Mouse (Mus musculus) limb, embryonic 10.5 days (tissue): Measurements from ENCODE around the gene Adamts14. TPM values are rescaled to one million over a fixed set of nuclear protein-coding genes. Genes with fewer than 3 reads are reported as not detected.
A peak's percentile ranks its signal among the peaks of the same experiment; 100 is the strongest.

ENCODE experiments used
- DNase-seq: peaks from one replicate; pipeline ENCODE4 v3.0.0-alpha.2; 2017; ENCODE audit warnings: low spot score
- H3K27ac ChIP-seq: fragments of 300-500 bp; sonication (generic); 2 replicates; pipeline ENCODE4 v1.5.1; 2016; ENCODE audit warnings: mild to moderate bottlenecking
- H3K27me3 ChIP-seq: fragments of 300-500 bp; sonication (generic); 2 replicates; pipeline ENCODE4 v1.6.1; 2016; ENCODE audit warnings: low read depth, mild to moderate bottlenecking; ENCODE audit not compliant: poor library complexity, severe bottlenecking
- H3K36me3 ChIP-seq: fragments of 300-500 bp; sonication (generic); 2 replicates; pipeline ENCODE4 v1.6.1; 2016; ENCODE audit warnings: mild to moderate bottlenecking, moderate library complexity
- H3K4me1 ChIP-seq: fragments of 300-500 bp; sonication (generic); 2 replicates; pipeline ENCODE4 v1.6.1; 2016
- H3K4me3 ChIP-seq: fragments of 300-500 bp; sonication (generic); 2 replicates; pipeline ENCODE4 v1.5.1; 2016; ENCODE audit warnings: mild to moderate bottlenecking, moderate library complexity
- H3K9me3 ChIP-seq: fragments of 300-500 bp; sonication (generic); replicated peaks from 2 replicates; pipeline ENCODE4 v1.6.1; 2016; ENCODE audit warnings: mild to moderate bottlenecking
- WGBS: fragments of 180-500 bp; shearing (Covaris S2); methylation state at CpG from one replicate; pipeline ENCODE4 v1.1.7; 2016; 5-methylcytosine and 5-hydroxymethylcytosine counted together
- polyA plus RNA-seq: library from polyadenylated mRNA; unstranded; fragments of >200 nt; fragmentation: Nextera tagmentation; extraction: Ambion mirVana; gene quantifications from 2 replicates; pipeline ENCODE4 v1.2.1, GENCODE M21; 2016

Gene Adamts14
- polyA plus RNA-seq, 1 experiment from 2014 or later, result 0.48 TPM

DNA sequence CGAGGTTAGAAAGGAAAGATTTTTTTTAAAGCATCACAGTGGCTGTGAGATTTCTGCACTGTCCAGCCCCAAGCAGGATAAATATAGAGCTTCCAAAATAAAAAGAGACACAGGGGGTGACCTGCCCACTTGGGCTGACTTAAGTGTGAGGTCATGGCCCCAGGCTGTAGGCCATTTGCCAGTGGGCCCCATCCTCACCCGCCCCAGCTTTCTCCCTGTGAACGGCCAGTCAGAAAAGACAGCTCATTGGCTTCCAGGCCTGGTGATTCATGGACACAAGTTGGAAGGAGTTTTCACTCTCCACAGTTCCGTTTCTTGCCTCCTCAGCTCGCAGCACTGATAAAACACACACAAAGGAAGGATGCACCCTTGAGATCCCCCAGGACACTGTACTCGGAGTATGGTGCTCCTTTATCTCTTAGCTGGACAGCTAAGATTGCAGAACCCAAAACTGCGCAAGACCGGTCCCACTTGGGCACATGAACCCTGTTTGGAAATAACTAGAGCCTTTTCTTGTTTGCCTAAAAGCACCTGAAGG, 1.1 kb downstream of the Adamts14 start:
- Histone ChIP-seq H3K4me3 (peak overlapping the region; percentile 72; the same call in 1 of the 2 replicates), H3K27me3 (peaks cover 46% of the 10 kb centered on the region)

DNA sequence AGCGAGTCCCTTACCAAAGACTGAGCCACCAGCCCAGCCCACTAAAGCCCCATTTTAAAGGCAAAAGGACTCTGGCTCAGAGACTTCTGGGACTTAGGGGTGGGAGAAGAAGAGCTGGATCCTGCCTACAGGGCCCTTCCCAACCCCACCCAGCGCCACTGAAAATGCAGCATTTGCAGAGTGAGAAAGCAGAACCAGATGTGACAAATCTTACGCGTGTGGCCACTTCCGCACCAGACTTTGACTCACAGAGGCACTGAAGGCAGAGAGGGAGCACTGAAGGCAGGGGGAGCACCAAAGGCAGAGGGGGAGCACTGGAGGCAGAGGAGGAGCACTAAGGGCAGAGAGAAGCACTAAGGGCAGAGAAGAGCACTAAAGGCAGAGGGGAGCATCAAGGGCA, 5.9 kb downstream of the Adamts14 start:
- Histone ChIP-seq H3K4me3 (no peak overlapping the region), H3K27me3 (peaks cover 17% of the 10 kb centered on the region), H3K36me3 (no peaks in the 10 kb centered on the region), H3K9me3 (no peaks in the 10 kb centered on the region), H3K27ac (no peak overlapping the region; the same call in 1 of the 2 replicates), H3K4me1 (peaks cover 15% of the 10 kb centered on the region)
- WGBS, result 81% methylated on average over 5 of the region's 5 CpGs
- no peak for DNase-seq

More for the DNA sequence above, 1.1 kb downstream of the Adamts14 start:
- 49% methylated on average over 8 of the region's 8 CpGs for WGBS
- H3K36me3 ChIP-seq, result no peaks in the 10 kb centered on the region
- DNase-seq, result no peak
- no peak overlapping the region for H3K27ac ChIP-seq
- no peaks in the 10 kb centered on the region for H3K9me3 ChIP-seq
- peaks cover 40% of the 10 kb centered on the region for H3K4me1 ChIP-seq

DNA sequence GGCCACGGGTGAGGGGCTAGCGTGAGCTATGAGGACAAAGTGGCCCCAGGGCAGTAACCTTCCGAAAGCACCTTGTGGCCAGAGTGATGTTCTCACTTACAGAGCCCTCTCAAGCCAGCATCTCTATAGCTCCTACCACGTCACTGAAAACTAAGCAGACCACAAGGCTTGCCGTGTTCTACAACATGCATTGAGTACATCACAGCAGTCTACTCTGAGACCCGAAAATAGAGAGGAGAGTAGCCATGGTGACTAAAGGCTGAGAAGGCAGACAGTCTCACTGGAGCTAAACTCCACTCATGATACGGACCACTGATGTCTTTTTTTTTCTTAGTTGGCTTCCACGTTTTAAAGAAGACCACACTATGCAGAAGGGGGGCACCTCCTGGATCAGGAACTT, 9.6 kb downstream of the Adamts14 start:
- Histone ChIP-seq H3K4me3 (no peak overlapping the region), H3K9me3 (no peaks in the 10 kb centered on the region)
- 87% methylated on average over 8 of the region's 8 CpGs for WGBS

DNA sequence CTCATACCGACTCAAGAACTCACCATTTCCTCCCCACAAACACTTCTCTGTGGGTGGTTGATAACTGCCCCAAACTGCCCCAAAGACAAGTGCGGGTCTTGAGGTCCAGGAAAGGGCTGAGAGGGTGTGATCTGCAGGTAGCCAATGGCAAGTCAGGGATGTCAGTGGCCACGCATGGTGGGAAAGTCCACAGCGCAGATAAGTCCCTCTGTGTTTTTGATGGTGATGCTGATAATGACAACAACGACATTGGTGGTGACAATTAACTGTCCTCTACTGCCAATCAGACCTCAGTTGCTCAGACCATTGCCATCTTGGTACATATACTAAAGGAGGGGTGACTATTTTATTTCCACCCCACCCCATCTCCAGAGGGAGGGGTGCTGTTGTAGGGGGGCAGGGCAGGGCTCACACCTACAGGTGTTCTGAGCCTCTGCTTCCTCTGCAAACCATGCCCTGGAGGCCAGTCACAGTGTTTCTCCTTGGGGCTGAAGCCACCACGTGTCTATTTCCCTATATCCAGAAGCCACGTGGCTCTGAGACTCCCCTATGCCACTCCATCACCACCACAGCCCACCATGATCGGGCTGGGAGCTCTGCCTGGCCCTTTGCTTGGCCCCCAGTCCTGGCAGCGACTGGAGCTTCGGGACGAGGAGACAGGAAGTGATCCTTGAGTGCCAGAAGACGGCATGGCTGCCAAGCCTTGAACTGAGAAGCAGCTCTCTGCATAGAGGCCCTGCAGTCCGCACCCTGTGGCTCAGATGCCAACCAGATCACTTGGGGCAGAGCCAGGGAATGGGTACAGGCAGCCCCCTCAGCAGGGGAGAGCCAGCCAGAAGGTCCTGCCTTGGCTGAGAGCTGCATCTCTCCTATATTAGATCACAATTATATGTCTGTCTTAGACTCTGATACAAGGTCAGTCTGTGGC, 11.7 kb downstream of the Adamts14 start:
- no peaks in the 10 kb centered on the region for H3K36me3 ChIP-seq
- 0 out of 2 replicates have a peak, but pooled peaks cover 4% of the 10 kb centered on the region for H3K4me1 ChIP-seq
- no peak overlapping the region for H3K4me3 ChIP-seq
- no peaks in the 10 kb centered on the region for H3K27me3 ChIP-seq
- DNase-seq, result no peak
- H3K9me3 ChIP-seq, result no peaks in the 10 kb centered on the region
- WGBS, result 77% methylated on average over 13 of the region's 13 CpGs
- H3K27ac ChIP-seq, result 0 out of 2 replicates have a peak overlapping the region, but pooled peaks have one; percentile 20

More for the DNA sequence above, 9.6 kb downstream of the Adamts14 start:
- Histone ChIP-seq H3K27me3 (no peaks in the 10 kb centered on the region), H3K36me3 (no peaks in the 10 kb centered on the region), H3K27ac (no peak overlapping the region), H3K4me1 (peaks cover 11% of the 10 kb centered on the region; the same call in 1 of the 2 replicates)
- no peak for DNase-seq

DNA sequence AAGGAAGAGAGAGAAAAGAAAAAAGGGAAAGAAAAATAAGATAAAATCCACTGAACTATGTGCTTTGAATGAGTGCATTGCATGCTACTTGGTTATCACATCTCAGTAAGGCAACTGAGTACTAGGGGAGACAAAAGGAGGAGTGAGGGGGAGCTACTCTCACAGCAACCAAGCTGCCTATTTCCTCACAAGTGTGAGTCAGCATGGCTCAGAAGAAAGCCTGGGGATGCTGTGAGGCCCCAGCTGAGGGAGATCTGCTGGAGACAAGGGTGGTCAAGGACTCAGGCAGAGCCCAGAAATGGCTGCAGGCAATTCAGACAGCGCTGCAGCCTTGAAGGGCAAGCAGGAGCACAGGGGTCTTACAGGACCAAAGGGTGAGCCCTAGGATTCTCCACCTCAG, 15.1 kb downstream of the Adamts14 start:
- Histone ChIP-seq H3K4me1 (0 out of 2 replicates have a peak, but pooled peaks cover 4% of the 10 kb centered on the region), H3K27me3 (no peaks in the 10 kb centered on the region), H3K4me3 (no peak overlapping the region), H3K9me3 (no peaks in the 10 kb centered on the region), H3K36me3 (no peaks in the 10 kb centered on the region), H3K27ac (no peak overlapping the region)
- 88% methylated on average over 1 of the region's 1 CpGs for WGBS
- DNase-seq, result no peak

DNA sequence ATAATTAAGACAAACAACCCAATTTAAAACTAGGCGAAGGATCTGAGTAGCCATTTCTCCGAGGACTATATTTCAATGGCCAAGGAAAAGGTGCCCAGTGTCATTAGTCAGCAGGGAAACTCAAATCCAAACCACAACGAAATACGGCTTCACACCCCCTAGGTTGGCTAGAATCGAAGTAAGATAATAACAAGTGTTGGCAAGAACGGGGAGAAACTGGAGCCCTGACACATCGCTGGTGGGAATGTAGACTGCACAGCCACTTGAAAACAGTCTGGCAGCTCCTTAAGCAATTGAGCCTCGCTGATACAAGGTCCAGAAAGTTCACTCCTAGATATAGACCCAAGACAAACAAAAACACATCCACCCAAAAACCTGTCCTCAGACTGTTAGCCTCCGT, 16.6 kb downstream of the Adamts14 start:
- no peaks in the 10 kb centered on the region for H3K27me3 ChIP-seq
- no peak overlapping the region for H3K4me3 ChIP-seq
- 88% methylated on average over 9 of the region's 9 CpGs for WGBS
- H3K4me1 ChIP-seq, result 0 out of 2 replicates have a peak, but pooled peaks cover 2% of the 10 kb centered on the region
- H3K27ac ChIP-seq, result no peak overlapping the region
- H3K36me3 ChIP-seq, result no peaks in the 10 kb centered on the region
- no peak for DNase-seq
- no peaks in the 10 kb centered on the region for H3K9me3 ChIP-seq

DNA sequence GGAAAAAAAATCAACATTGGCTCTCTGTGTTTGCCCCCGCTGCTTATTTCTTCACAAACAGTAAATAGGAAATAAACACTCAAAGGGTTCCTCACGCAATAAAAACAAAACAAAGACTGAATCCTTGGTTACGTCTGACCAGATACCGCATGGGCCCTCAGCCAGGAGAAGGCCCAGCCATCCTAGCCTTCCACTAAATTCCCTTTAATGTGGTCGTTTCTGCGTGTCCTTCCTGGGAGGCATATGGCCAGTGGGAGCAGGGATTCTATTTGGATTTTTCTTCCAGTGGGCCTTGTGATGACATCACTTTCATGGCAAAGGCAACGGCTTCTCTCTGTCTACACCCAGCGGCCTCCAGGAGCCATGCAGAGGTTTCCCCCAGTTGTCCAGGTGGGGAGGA, 18.0 kb downstream of the Adamts14 start:
- no peaks in the 10 kb centered on the region for H3K9me3 ChIP-seq
- no peak overlapping the region for H3K4me3 ChIP-seq
- H3K27ac ChIP-seq, result no peak overlapping the region
- H3K4me1 ChIP-seq, result 0 out of 2 replicates have a peak, but pooled peaks cover 5% of the 10 kb centered on the region
- 86% methylated on average over 8 of the region's 8 CpGs for WGBS
- H3K27me3 ChIP-seq, result no peaks in the 10 kb centered on the region
- H3K36me3 ChIP-seq, result no peaks in the 10 kb centered on the region
- no peak for DNase-seq

DNA sequence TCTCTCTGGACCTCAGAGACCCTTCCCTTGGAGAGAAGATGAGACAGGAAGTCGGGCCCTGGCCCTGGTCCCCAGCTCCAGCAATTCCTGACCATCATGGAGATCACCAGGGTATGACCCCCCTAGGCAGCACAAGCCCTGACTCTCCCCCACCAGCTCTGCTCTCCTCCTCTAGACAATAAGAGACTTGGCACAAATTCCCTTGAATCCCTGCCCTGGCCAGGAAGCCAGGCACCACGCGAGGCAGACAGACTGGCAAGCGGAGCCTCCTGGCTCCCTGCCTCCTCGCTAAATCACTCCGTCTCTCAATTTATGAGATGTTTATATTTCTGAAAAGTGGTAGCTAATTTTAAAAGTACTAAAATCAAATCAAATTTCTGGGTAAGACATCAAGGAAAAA, 18.5 kb downstream of the Adamts14 start:
- WGBS, result 96% methylated on average over 6 of the region's 6 CpGs

DNA sequence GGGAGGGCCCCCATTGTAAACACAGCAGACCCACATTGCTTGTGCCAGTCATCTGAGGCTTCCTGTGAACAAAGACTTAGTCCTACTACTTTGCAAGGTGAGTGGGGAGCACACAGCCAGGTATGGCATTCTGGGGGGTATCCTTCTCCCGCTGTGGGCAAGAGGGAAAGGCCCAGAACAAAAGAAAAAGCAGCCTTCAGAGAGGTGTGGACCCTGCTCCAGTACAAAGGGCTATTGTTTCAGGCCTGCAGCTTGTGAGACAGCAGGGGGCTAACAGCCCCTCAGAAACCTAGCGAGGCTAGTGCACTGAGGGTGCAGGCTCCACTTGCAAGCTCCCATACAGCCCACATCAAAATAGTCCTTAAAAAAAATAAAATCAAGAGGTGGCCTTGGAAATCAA, 23.3 kb downstream of the Adamts14 start:
- H3K9me3 ChIP-seq, result no peaks in the 10 kb centered on the region
- DNase-seq, result no peak
- H3K4me1 ChIP-seq, result peaks cover 12% of the 10 kb centered on the region
- WGBS, result 54% methylated on average over 2 of the region's 2 CpGs
- H3K27me3 ChIP-seq, result no peaks in the 10 kb centered on the region
- peak overlapping the region; percentile 78 for H3K27ac ChIP-seq
- H3K4me3 ChIP-seq, result no peak overlapping the region
- H3K36me3 ChIP-seq, result no peaks in the 10 kb centered on the region

More for the DNA sequence above, 18.5 kb downstream of the Adamts14 start:
- Histone ChIP-seq H3K9me3 (no peaks in the 10 kb centered on the region), H3K36me3 (no peaks in the 10 kb centered on the region), H3K4me1 (peaks cover 8% of the 10 kb centered on the region), H3K27me3 (no peaks in the 10 kb centered on the region), H3K27ac (no peak overlapping the region), H3K4me3 (no peak overlapping the region)
- no peak for DNase-seq

DNA sequence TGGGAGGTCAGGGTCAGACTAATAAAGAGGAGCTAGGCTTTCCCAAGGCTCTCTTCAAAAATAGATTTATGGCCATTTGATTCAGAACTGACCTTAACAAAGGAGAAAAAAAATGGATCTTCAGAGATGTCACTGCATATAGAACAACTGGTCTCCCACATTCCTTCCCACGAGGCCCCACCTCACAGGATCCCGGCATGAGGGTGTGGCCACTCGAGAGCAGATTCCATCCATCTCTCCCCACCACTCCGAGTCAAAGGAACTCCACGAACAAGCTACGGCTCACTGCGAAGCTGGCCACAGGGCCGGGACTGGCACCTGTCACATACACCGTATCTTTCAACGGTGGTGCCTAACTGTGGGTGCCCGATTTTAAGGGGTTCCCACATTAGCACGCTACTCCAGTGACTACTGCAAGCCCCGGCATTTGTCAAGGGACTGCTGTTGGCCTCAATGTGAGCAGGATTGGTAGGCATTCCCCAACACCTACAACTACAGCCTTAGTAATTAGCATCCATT, 24.6 kb downstream of the Adamts14 start:
- H3K4me3 ChIP-seq, result no peak overlapping the region
- H3K27ac ChIP-seq, result no peak overlapping the region
- H3K9me3 ChIP-seq, result no peaks in the 10 kb centered on the region
- 82% methylated on average over 13 of the region's 13 CpGs for WGBS
- H3K36me3 ChIP-seq, result no peaks in the 10 kb centered on the region
- peaks cover 12% of the 10 kb centered on the region for H3K4me1 ChIP-seq
- no peaks in the 10 kb centered on the region for H3K27me3 ChIP-seq
- no peak for DNase-seq

DNA sequence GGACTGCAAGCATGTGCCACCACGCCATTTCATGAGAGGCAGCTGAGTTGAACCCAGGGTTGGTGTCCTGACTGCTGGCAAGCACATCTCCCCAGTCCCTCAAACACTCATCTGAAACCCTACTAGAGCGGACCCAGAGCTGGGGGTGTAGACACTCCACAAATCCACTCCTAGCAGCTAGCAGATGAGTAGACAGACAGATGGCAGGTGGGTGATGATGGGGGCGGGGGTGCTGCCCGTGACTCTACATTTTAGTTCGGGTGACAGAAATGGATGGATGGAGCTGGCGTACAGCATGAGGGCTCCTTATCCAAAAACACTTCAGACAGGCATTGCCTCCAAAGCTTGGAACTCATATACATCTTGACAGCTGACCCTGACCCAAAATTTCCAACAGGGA, 26.9 kb downstream of the Adamts14 start:
- 92% methylated on average over 6 of the region's 6 CpGs for WGBS
- DNase-seq, result no peak
- H3K36me3 ChIP-seq, result no peaks in the 10 kb centered on the region
- no peaks in the 10 kb centered on the region for H3K9me3 ChIP-seq
- peaks cover 18% of the 10 kb centered on the region for H3K4me1 ChIP-seq
- H3K4me3 ChIP-seq, result no peak overlapping the region
- H3K27ac ChIP-seq, result no peak overlapping the region
- no peaks in the 10 kb centered on the region for H3K27me3 ChIP-seq

DNA sequence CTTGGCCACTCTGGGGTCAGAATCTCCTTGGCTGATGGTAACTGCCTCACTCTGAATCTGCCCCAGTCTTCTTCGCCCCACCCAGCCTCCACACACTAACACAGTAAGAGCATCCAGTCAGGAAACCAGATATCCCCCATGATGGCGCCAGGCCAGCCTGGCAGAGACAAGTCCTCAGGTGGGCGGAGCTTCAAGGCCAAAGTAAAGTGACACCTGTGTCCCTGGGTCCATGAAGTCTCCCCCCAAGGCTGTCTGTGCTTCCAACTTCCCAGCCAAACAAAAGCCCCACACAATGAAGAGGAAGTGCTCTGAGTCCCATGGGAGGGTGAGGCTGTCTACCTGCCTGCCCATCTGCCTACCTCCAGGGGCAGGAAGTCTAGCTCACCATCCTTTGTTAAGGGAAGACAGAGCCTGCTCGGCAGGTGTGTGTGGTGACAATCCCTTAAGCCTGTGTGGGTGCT, 31.2 kb downstream of the Adamts14 start:
- no peaks in the 10 kb centered on the region for H3K36me3 ChIP-seq
- WGBS, result 68% methylated on average over 4 of the region's 4 CpGs
- no peak overlapping the region for H3K4me3 ChIP-seq
- peaks cover 4% of the 10 kb centered on the region; the same call in 1 of the 2 replicates for H3K9me3 ChIP-seq
- H3K27me3 ChIP-seq, result no peaks in the 10 kb centered on the region
- peaks cover 22% of the 10 kb centered on the region; the same call in 1 of the 2 replicates for H3K4me1 ChIP-seq
- H3K27ac ChIP-seq, result no peak overlapping the region
- DNase-seq, result no peak
